Mouse (Mus musculus) ES-Bruce4 (cell line): Measurements from ENCODE around the gene Cfap52.

Source experiments
- CTCF ChIP-seq: IDR thresholded peaks from one replicate; pipeline ENCODE4 v1.8.1; 2011; ENCODE audit warnings: low read depth, low read length
- EP300 ChIP-seq: IDR thresholded peaks from 2 replicates; pipeline ENCODE4 v1.6.1; 2011; ENCODE audit warnings: low read depth, low read length; ENCODE audit not compliant: insufficient read depth

GRCm38 (mm10) chr11:67995965-67996364 is 30.5 kb upstream of the Cfap52 start:
- TF ChIP-seq CTCF (no peak), EP300 (no peak)
